Mouse (Mus musculus): Measurements from ENCODE around the gene Igf1r. TPM values are rescaled to one million over a fixed set of nuclear protein-coding genes. Genes with fewer than 3 reads are reported as not detected.

The Igf1r gene
- total RNA-seq, 2 experiments from 2014 or later = 53.5 to 58.5 TPM

DNA sequence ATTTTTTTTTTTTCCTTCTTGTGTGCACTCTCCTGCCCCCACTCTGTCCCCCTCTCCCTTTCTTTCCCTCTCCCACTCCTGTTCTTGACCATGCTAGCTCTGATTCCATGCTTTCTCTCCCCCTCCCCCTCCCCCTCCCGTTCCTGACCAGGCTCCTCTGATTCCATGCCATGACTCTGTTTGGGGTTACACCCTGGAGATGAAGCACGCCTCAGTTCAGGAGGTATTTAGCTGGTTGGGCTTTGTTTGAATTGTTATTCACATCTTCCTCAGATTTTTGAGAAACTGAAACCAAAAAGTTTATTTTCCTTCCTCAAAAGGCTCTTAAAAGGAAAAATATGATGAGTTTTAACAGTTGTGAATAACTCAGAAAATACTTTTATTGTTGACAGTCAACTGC, 101.9 kb downstream of the Igf1r start:
- DNase-seq = no peak

DNA sequence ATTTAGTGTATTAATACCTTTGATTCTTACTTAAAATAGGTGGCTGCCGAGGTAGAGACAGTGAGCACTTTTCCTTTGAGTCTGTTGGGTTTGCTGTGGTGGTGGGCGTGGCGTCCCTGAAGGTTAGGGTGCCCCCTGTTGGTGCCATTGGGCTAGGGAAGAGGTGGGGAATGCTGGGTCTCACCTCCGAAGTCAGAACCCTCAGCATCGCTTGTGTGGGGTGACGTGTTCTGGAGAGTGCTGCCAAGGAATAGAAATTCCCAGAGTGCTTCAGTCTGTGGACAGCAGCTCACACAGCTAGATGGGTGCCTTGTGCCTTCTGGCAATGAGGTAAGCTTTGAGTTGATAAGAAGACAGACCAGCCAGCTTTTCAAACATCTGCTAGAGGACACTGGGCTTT, 102.3 kb downstream of the Igf1r start:
- peak; percentile 45 for DNase-seq

DNA sequence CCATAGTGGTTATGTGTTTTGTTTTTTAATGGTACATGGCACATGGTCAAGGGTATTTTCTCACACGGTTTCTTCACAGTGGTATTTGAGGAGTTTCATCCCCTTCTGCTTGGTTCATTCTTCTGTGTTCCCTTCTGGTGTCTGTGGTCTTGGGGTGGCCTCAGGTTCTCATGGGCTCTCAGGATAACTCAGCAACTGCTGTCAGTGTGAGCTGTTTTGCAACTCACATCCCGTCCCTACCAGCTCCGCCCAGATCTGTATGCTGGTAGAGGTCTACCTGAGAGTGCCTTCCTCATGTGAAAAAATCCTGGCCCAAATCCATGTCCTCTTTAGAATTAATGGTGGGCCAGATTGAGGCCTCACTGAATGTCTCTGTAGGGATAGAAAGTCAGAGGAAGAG, 104.4 kb downstream of the Igf1r start:
- no peak for DNase-seq

DNA sequence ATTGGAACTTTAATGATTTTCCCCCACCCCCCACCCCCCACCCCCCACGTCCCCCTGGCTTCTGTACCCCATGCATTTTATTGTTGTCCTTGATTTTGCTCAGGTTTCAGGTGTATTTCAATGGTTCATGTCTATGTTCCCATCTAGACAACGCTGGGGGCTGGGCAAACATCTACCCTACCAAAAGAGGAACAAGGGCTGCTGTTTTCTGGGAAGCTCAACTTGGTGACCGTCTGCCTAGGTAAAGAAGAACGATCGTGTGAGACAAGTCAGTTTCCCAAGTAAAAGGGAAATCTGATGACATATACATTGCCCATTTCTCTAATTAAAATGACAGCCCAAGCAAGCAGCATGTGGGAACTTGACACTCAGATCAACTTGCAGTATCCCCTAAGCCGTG, 107.1 kb downstream of the Igf1r start:
- no peak for DNase-seq

DNA sequence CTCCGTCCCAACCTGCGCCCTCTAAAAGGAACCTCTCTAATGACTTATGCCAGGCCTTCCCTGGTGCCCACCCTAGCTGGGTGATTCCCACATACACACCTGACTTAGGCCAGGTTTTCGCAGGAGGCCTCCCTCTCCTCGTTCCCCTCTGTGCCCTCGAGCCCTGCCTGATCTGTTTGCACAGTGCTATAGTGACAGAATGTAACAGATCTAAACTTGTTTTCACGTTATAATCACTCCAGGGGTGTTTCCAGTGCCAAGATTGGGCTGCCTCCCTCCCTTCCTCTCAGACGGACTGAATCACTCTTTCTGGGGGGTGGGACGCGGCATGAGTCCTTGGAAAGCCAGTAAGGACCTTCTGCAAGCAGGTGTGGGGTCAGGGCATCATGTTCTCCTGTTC, 108.8 kb downstream of the Igf1r start:
- DNase-seq = no peak

DNA sequence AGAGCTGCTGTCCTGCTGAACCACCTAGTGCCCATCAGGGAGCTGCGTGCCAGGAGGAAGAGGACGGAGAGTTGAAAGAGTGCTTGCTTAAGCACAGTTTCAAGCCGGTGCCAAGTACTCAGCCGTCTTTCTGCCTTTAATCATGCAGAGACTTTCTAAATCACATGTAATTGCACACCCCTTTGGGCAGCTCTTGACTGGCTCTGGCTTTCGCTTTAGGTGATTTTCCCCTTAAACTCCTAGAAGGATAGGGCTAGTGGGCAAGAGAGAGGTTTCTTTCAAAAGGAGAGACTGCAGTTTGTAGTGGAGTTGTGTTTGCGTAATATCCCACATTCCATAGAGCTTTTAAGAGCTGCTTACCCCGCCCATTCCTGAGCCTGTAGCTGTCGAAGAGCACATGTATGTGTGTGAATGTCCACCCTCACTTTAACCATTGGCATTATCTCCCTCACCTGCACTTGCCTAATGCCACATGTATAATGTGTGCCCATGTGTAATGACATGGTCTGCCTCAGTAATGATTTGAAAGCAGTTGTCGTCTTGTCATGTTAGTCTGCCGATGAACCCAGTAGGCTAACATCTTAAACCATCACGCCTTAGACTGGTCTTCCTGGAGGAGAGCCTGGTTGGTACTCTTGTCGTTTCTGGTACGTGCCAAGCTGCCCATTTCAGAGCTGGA, 109.7 kb downstream of the Igf1r start:
- DNase-seq = no peak

DNA sequence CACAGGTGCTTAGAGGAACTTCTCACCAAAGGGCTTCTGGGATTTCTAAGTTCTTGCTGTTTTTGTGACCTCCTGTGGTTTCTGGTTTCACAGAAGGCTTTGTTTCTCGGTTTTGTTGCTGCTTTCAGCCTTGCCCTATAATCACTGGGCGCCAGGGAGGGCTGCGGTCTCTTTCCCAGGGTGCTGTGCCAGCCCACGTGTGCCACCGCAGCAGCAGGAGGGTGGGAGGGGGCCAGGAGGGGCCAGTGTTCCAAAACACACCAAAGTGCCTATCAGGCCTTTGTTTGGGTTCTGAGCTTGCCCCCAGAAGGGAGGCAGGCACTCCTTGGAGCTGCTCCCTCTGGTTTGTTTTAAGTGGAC, 110.2 kb downstream of the Igf1r start:
- DNase-seq = no peak

DNA sequence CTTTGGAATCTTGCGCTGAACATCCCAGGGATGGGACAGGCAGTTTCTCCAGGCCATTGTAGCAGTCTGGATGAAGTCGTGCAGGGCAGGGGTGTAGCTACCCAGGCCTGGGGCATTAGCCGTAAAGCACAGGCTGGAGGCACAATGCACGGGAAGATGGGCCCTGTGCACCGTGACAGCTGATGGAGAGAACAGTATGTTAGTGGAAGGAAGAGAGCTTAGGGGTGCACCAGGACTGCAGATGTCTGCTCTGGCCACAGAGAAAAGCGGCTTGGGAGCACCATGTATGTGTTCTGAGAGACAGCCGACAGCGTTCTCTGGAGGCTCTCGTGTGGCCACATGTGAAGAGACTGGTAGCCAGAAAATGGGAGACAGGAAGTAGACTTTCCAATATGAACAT, 111.1 kb downstream of the Igf1r start:
- DNase-seq = no peak

DNA sequence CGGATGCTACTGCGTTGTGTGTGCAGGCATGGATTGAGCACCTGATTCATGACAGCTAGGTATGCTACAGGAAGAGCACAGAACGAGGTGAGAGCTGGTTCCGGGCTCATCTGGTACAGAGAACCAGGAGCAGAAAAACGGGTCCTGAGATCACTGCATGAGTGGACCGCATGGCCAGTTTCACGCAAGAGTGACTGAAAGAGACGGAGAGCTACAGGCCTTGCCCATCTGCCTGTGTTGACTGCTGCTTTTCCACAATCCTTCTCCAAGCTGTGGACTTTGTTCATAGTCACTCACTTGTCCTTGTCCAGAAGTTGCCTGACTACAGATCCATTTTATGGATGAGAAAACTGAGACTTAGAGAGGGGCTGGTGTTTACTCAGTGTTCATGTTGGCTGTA, 111.5 kb downstream of the Igf1r start:
- DNase-seq = no peak

DNA sequence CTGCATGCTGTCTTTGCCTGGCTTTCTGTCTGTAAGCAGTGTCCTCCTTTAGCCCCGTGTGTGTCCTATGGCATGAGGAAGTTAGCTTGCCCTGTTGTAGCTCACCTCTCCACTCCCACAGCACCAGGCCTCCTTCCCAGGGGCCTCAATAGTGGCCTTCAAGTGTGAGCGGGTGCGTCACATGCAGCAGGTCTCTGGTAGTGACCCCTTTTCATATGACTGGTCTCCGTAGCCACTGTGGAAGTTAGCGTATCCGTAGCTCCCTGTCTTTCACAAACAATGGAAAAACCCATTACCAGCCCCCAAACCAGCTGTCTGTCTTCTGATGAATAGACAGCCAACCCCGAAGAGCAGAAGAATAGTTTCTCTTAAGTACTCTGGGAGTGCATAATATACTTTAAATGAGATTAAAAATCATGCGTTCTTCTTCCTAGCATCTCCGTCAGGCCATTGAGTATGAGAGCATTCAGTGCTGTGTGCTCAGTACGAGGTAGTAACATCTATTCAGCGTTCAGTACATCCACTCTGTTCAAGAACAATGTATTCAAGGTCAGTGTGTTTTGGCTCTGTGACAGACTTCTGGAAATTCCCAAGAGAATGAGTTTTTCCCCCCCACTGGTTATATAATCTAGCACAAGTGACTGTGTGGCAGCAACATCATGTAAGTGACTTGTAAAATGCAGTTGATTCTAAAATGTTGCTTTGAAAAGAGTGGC, 112.2 kb downstream of the Igf1r start:
- DNase-seq = peak; percentile 25

DNA sequence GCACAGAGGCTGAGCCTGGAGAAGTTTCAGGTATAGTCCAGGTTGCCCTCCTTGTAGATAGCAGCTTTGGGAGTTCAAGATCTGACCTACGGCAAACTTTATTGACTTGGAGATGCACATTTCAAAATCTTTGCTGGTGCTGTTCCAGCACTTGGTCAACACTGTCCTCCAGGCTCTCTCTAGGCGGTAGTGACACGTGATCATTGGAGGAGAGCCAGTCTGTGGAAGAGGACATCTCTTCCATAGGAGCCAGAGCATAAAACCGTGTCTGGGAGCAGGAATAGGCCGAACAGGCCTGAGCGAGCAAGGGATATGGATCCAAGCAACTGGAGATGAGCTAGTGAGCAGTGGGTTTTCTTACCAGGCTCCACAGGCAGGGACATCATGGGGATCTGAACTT, 113.3 kb downstream of the Igf1r start:
- DNase-seq = peak; percentile 29

DNA sequence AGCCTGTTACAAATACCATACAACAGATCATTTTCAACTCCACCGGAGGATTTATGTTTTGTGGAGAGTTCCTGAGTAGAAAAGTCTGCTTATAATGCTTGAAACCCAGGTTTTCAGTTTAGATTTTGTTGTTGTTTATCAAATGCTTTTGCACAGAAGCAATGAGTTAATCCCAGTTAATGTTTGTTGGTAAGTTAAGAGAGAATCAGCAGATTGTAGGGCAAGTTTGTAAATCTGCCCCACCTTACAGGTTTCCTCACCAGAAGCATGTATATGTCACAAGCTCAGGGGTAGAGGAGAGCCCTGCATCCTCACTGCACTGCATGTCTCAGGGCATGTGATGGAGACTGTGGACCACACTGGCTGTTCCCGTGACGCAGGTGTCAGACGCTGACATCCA, 114.7 kb downstream of the Igf1r start:
- DNase-seq = no peak

DNA sequence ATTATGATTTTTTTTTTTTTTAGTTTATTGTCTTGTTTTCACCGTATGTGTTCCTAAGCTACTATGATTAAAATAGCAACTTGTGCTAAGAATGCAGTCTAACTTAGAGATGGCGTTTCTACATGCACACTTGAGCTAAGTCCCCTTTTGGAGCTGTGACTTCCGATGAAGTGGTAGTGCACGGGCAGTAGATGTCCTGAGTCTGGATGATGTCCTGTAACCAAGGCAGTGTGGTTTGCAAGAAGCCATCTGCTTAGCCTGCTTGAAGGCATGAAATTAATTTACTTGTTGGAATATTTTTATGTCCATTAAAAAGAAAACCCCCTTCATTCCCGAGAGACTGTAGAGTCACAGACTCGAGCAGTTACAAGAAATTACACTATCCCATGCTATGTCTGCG, 116.7 kb downstream of the Igf1r start:
- DNase-seq = no peak

DNA sequence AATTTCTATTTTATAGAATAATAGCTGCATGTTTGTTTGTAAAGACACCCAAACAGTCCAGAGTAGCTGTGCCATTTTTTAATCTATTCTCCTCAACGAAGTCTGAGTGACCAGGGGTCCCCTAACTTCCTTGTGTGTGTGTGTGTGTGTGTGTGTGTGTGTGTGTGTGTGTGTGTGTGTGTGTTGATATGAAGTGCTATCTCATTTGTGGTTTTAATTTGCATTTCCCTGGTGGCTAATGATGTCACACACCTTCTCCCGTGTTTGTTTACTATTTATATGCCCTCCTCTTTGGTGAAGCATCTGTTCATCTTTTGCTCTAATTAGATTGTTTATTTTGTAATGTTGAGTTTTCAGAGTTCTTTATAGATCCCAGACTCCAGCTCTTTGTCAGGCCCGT, 117.4 kb downstream of the Igf1r start:
- no peak for DNase-seq

DNA sequence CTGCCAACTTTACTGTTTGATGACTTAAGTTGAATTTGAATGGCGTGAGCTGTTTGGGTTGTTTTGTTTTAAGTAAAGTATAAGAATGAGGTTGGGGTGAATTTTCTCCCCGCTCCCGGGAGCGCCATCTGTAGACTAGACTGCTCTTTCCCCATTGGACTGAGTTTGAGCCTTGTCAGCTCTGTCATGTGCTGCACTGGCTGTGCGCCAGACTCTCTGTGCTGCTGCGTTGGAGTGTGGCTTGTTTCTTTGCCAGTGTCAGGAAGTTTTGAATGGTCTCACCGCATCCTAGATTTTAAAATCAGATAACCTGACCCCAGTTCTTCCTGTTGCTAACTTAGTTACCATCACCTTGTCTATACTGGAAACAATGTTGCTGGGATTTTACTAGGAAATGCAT, 118.0 kb downstream of the Igf1r start:
- DNase-seq = peak; percentile 81

DNA sequence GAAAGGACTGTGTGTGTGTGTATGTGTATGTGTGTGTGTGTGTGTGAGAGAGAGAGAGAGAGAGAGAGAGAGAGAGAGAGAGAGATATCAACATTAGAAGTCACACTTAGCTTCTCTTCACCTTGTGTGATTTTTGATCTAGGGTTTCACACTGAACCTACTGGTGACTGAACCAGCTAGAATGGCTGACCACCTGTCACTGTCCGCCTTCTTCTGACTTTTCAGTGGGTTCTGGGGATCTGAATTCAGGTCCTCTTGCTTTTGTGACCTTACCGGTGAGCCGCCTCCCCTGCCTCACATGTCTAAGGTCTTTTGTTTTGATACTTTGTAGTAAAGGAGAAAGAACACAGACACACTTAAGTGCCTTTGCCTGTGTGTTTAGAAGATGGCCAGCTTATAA, 118.4 kb downstream of the Igf1r start:
- no peak for DNase-seq

DNA sequence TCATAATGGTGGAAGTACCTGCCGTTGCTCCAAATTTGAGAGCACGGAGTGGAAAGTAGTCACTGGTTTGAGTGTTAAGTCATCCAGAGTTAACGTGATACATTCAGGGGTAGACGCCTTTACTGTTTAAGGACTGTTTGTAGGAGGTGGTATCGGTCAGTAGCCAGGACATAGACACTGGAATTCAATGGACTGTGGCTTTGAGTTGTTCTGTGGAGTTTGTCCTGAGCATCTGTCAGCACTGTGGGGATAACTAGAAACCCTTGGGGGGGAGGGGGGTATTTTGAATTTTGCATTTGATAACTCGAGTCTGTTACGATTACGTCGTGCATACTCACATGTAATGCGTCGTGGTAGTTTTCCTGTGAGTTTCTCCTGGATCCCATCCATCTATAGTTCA, 119.1 kb downstream of the Igf1r start:
- DNase-seq = no peak

DNA sequence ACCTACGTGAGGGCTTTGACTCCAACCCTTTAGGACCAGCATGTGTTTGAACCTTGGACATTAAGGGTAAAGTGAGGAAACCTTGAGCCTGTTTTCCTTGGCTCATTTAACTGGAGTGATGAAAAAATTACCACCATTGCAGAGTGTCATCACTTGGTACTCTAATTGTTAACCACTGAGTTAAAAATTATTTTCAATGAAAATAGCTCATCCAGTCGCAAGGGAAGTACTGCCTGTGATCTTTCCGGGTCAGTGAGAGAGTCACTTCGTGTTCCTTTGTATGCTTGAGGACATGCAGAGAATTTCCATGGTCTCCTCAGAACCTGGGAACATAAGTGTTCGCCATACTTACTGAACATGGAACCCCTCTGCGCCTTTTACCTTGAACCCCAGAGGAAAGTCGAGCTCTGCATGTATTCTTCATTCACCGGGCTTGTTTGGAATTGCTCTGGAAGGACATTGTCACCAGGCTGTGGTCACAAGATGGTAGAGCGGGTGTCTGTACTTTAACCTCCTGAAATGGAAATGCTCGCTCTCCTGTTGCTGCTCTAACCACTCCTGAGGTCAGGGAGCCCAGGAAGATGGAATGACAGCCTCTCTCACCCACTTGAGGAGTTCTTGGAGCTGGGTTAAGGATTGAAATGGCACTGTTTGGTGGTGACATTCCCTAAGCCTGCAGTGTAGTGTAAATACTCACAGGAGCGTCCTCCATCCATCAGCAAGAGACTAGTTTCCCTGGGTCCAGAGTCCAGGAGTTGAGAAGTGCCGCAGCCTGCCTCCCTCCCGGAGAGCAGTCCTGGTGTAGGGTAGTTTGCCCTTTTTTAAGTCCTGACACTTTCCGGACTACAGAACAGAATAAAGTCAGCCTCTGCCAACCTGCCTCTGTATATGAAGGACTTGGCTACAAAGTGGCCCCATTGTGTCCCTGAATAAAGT, 120.2 kb downstream of the Igf1r start:
- DNase-seq = no peak

DNA sequence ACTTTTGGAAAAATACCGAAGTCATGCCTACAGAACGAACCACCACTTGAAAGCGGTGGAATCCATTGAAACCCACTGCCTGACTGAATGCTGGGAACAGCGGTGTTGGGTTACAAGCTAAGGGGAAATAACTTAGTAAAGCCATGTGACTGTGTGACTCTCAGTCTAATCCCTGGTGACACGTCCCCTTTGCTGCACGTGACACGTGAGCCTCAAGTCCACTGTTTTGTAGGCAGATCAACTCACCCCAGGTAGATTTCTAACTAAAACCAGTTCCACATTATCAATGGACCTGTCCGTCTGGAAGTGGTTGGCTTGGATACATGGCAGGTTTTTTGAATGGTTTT, 120.8 kb downstream of the Igf1r start:
- peak; percentile 24 for DNase-seq

DNA sequence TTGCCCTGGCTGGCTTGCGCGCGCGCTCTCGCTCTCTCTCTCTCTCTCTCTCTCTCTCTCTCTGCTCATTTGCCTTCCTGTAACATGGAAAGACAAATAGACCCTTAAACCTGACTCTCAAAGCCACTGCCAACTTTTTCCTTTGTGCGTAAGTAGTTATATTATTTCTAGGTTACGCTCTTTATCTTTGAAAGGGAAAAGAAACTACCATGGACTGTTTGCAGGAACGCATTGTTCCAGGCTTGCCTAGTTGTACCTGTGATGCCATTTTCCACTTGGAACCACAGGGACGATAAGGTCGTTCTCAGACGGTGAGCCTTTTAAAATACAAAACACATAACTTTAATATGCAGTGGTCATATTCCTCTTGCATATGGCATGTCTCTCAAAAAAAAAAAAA, 122.1 kb downstream of the Igf1r start:
- DNase-seq = no peak

DNA sequence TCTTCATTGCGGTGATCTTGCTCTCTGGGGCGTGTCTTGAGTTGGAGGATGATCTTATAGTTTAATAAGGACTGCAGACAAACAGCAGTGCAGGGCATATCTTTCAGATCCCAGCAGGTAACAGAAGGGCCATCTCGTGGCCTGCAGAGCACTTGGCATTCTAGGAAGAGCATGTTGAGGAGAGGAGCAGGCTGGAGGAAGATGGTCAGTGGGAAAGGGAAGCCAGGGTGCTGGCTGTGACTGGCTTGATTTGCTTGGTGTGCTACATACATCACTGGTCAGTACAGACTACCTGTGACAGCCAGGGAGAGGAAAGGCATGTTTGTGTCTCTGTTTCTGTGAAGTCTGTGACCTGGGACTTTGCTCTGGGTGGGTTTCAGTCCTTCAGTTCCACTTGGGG, 122.8 kb downstream of the Igf1r start:
- DNase-seq = no peak

DNA sequence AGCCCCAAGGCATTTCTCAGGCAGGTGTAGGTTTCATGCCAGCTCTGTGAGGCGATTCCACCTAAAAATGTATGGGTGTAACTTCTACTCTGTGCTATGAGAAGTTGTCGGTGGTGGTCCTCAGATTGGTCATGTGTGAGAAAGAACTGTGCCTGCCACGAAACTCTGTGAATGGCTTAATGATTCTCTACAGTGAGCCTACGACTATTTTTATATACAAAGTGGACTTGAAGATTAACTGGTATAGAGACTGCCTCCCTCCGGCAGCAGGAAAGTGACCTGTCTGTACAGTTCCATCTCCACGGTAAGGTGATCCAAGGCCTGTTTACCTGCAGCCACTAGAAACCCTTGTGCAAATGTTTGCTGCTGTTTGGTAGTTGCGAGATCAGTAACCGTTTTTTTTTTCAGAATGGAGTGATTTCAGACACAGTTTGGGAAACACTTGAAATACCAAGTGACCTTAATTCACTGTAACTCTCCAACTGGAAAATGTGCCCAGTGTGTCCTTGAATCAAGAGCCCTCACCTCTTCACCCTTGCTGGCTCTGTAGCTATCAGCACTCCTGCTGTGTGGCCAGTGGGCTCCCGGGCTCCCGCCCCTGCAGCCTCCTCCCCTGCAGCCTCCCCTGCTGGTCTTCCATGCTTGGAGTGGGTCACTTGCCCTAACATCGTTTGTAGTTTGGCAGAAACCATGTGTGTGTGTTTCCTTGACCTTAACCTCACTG, 127.7 kb downstream of the Igf1r start:
- DNase-seq = peak; percentile 45

DNA sequence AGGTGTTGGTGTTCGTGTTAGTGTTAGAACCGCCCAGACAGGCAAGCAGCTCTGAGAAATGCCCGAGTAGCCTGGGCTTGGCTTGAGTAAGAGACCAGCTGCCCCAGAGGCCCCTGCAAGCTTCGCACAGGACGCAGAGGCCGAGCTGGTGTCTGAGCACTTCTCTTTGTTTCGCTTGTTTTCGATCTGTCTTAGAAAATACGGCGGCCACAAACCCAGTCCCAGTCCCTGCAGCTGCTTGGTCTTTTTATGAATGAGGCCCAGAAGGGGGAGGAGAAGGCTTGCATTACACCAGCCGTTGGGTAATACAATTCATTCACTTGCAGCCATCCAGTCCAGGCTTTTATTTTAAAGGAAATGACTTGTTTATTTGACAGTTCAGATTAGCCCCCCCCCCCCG, 132.7 kb downstream of the Igf1r start:
- DNase-seq = peak; percentile 56

Measured in heart, postnatal 4 days (tissue).